Mouse (Mus musculus) cortical plate, adult 2 months (tissue): ENCODE measurements around the gene Cdk11b.

Source experiments
- CTCF ChIP-seq: fragments of 200-500 bp; IDR thresholded peaks from 2 replicates; pipeline ENCODE4 v1.5.1; 2011; ENCODE audit warnings: mild to moderate bottlenecking, control low read depth, low read length; ENCODE audit not compliant: insufficient read depth; ENCODE audit errors: extremely low read depth
- POLR2A ChIP-seq: fragments of 200-500 bp; IDR thresholded peaks from 2 replicates; pipeline ENCODE4 v1.6.1; 2011; ENCODE audit warnings: mild to moderate bottlenecking, low read length, control low read depth; ENCODE audit not compliant: insufficient read depth; ENCODE audit errors: extremely low read depth

DNA sequence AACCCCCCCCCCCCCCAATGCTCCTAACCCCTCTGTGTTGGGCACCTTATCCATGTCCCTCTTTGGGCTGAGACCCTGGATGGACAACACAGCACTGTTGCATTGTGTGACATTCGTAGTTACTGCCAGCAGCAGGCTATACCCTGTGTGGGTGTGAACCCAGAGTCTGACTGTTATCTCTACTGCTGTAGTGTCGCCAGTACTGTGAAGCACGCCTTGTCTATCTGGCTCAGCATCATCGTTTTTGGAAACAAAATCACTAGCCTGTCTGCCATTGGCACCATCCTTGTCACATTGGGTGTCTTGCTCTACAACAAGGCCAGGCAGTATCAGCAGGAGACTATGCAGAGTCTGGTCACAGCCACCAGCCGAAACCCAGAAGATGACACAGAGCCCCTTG is 6.3 kb upstream of the Cdk11b start:
- TF ChIP-seq POLR2A: no peak
- no peak for TF ChIP-seq CTCF
